Mouse (Mus musculus) hindbrain, embryonic 11.5 days (tissue): ENCODE data around the gene Icam2. TPM values are rescaled to one million over a fixed set of nuclear protein-coding genes. Genes with fewer than 3 reads are reported as not detected.
A peak's percentile ranks its signal among the peaks of the same experiment; 100 is the strongest.

Experiments used
- ATAC-seq: fragments of 200-750 bp; cut with Nextera tagmentation; 2 replicates; pipeline ENCODE4 v1.8.0; 2017; ENCODE audit warnings: mild to moderate bottlenecking, moderate TSS enrichment, moderate library complexity; ENCODE audit not compliant: low FRiP score
- DNase-seq: peaks from one replicate; pipeline ENCODE4 v3.0.0-alpha.2; 2015; ENCODE audit warnings: low spot score
- H3K27ac ChIP-seq: fragments of 300-500 bp; sonication (generic); 2 replicates; pipeline ENCODE4 v1.5.1; 2014; ENCODE audit warnings: mild to moderate bottlenecking, low read depth, low read length
- H3K27me3 ChIP-seq: fragments of 300-500 bp; sonication (generic); 2 replicates; pipeline ENCODE4 v1.6.1; 2014; ENCODE audit warnings: mild to moderate bottlenecking, low read length, moderate library complexity, mixed read lengths; ENCODE audit not compliant: control insufficient read depth, insufficient read depth
- H3K36me3 ChIP-seq: fragments of 300-500 bp; sonication (generic); 2 replicates; pipeline ENCODE4 v1.6.1; 2014; ENCODE audit warnings: mild to moderate bottlenecking, low read length, moderate library complexity, mixed read lengths; ENCODE audit not compliant: control insufficient read depth, insufficient read depth
- H3K4me1 ChIP-seq: fragments of 300-500 bp; sonication (generic); replicated peaks from 2 replicates; pipeline ENCODE4 v1.6.1; 2014; ENCODE audit warnings: low read length, mixed read lengths; ENCODE audit not compliant: control insufficient read depth, insufficient read depth
- H3K4me2 ChIP-seq: fragments of 300-500 bp; sonication (generic); replicated peaks from 2 replicates; pipeline ENCODE4 v1.6.1; 2014; ENCODE audit warnings: mild to moderate bottlenecking, low read depth, low read length
- H3K4me3 ChIP-seq: fragments of 300-500 bp; sonication (generic); 2 replicates; pipeline ENCODE4 v1.5.1; 2014; ENCODE audit warnings: low read depth, low read length
- H3K9ac ChIP-seq: fragments of 300-500 bp; sonication (generic); 2 replicates; pipeline ENCODE4 v1.6.1; 2014; ENCODE audit warnings: low read depth, low read length
- H3K9me3 ChIP-seq: fragments of 300-500 bp; sonication (generic); 2 replicates; pipeline ENCODE4 v1.6.1; 2016; ENCODE audit warnings: low read length; ENCODE audit not compliant: control insufficient read depth
- WGBS: fragments of 180-500 bp; shearing (Covaris S2); extraction: QIAGEN DNeasy Blood & Tissue Kit; methylation state at CpG from one replicate; pipeline ENCODE4 v1.1.7; 2014; 5-methylcytosine and 5-hydroxymethylcytosine counted together
- polyA plus RNA-seq: library from polyadenylated mRNA; unstranded; fragments of >200 nt; fragmentation: Nextera tagmentation; extraction: Ambion mirVana; gene quantifications from 2 replicates; pipeline ENCODE4 v1.2.1, GENCODE M21; 2014

The Icam2 gene
- polyA plus RNA-seq, 1 experiment from 2014 or later = 19.1 TPM

GRCm38 (mm10) chr11:106365366-106365765 is 22.5 kb downstream of the Icam2 start, which contains the start of gene Prr29:
Prr29 (plus strand) TSS chr11:106365472.
- DNase-seq (no peak), ATAC-seq (no peak)
- Histone ChIP-seq H3K4me3 (no peak within 1 kb of the TSS), H3K4me2 (peak within 1 kb of the TSS; percentile 28; the same call in 1 of the 2 replicates), H3K27ac (no peak within 1 kb of the TSS), H3K9me3 (no peaks in the 10 kb centered on the region), H3K4me1 (peaks cover 6% of the 10 kb centered on the region; the same call in 1 of the 2 replicates), H3K27me3 (no peaks in the 10 kb centered on the region), H3K36me3 (no peaks in the 10 kb centered on the region), H3K9ac (peak within 1 kb of the TSS; percentile 15; the same call in 1 of the 2 replicates)
- 56% methylated on average over 10 of the region's 10 CpGs for WGBS

- no peak overlapping the region for H3K4me3 ChIP-seq
- ATAC-seq = no peak
- peak; percentile 27 for DNase-seq
- no peak overlapping the region for H3K27ac ChIP-seq
- no peaks in the 10 kb centered on the region for H3K27me3 ChIP-seq
- peak overlapping the region; percentile 15; the same call in 1 of the 2 replicates for H3K9ac ChIP-seq
- H3K4me1 ChIP-seq = peaks cover 6% of the 10 kb centered on the region; the same call in 1 of the 2 replicates
- H3K9me3 ChIP-seq = no peaks in the 10 kb centered on the region
- WGBS = 6% methylated on average over 11 of the region's 11 CpGs
- peak overlapping the region; percentile 28; the same call in 1 of the 2 replicates for H3K4me2 ChIP-seq
- no peaks in the 10 kb centered on the region for H3K36me3 ChIP-seq
Observed at GRCm38 (mm10) chr11:106364712-106365111, 23.2 kb downstream of the Icam2 start.

- H3K27me3 ChIP-seq = no peaks in the 10 kb centered on the region
- no peaks in the 10 kb centered on the region for H3K9me3 ChIP-seq
- no peak overlapping the region for H3K27ac ChIP-seq
- H3K9ac ChIP-seq = no peak overlapping the region
- no peaks in the 10 kb centered on the region for H3K4me1 ChIP-seq
- no peak overlapping the region for H3K4me2 ChIP-seq
- no peak overlapping the region for H3K4me3 ChIP-seq
- no peak for ATAC-seq
- 26% methylated on average over 5 of the region's 5 CpGs for WGBS
- no peaks in the 10 kb centered on the region for H3K36me3 ChIP-seq
- peak; percentile 57 for DNase-seq
Observed at GRCm38 (mm10) chr11:106359350-106359749, 28.5 kb downstream of the Icam2 start.

GRCm38 (mm10) chr11:106355382-106356128 is 32.3 kb downstream of the Icam2 start:
- DNase-seq = no peak

GRCm38 (mm10) chr11:106354181-106354580 is 33.7 kb downstream of the Icam2 start:
- H3K9me3 ChIP-seq = no peaks in the 10 kb centered on the region
- H3K4me1 ChIP-seq = no peaks in the 10 kb centered on the region
- H3K4me2 ChIP-seq = no peak overlapping the region
- no peak for ATAC-seq
- H3K27me3 ChIP-seq = no peaks in the 10 kb centered on the region
- no peak for DNase-seq
- 81% methylated on average over 1 of the region's 1 CpGs for WGBS
- no peak overlapping the region for H3K9ac ChIP-seq
- no peak overlapping the region for H3K27ac ChIP-seq
- H3K36me3 ChIP-seq = no peaks in the 10 kb centered on the region
- no peak overlapping the region for H3K4me3 ChIP-seq

More at GRCm38 (mm10) chr11:106355382-106356128, 32.3 kb downstream of the Icam2 start:
- no peak overlapping the region for H3K9ac ChIP-seq
- H3K4me1 ChIP-seq = no peaks in the 10 kb centered on the region
- H3K27ac ChIP-seq = no peak overlapping the region
- H3K4me3 ChIP-seq = no peak overlapping the region
- H3K27me3 ChIP-seq = no peaks in the 10 kb centered on the region
- H3K4me2 ChIP-seq = no peak overlapping the region
- H3K36me3 ChIP-seq = no peaks in the 10 kb centered on the region
- no peaks in the 10 kb centered on the region for H3K9me3 ChIP-seq
- ATAC-seq = no peak
- 71% methylated on average over 19 of the region's 19 CpGs for WGBS

GRCm38 (mm10) chr11:106353188-106353587 is 34.7 kb downstream of the Icam2 start, which contains the start of gene Scn4a:
Scn4a (minus strand) TSS chr11:106353288.
- Histone ChIP-seq H3K36me3 (no peaks in the 10 kb centered on the region), H3K4me2 (no peak within 1 kb of the TSS), H3K9ac (no peak within 1 kb of the TSS), H3K9me3 (no peaks in the 10 kb centered on the region), H3K27me3 (no peaks in the 10 kb centered on the region), H3K4me3 (no peak within 1 kb of the TSS), H3K27ac (no peak within 1 kb of the TSS), H3K4me1 (no peaks in the 10 kb centered on the region)
- 93% methylated on average over 12 of the region's 12 CpGs for WGBS
- ATAC-seq (no peak), DNase-seq (no peak)

GRCm38 (mm10) chr11:106351941-106352340 is 35.9 kb downstream of the Icam2 start:
- no peaks in the 10 kb centered on the region for H3K4me1 ChIP-seq
- no peak for DNase-seq
- WGBS = 82% methylated on average over 4 of the region's 4 CpGs

GRCm38 (mm10) chr11:106351253-106351652 is 36.6 kb downstream of the Icam2 start:
- DNase-seq = no peak
- no peak overlapping the region for H3K9ac ChIP-seq
- no peaks in the 10 kb centered on the region for H3K4me1 ChIP-seq
- WGBS = 66% methylated on average over 3 of the region's 3 CpGs
- no peak overlapping the region for H3K4me3 ChIP-seq
- no peaks in the 10 kb centered on the region for H3K36me3 ChIP-seq
- no peak overlapping the region for H3K4me2 ChIP-seq
- H3K9me3 ChIP-seq = no peaks in the 10 kb centered on the region
- no peaks in the 10 kb centered on the region for H3K27me3 ChIP-seq
- H3K27ac ChIP-seq = no peak overlapping the region
- ATAC-seq = no peak

More at GRCm38 (mm10) chr11:106351941-106352340, 35.9 kb downstream of the Icam2 start:
- Histone ChIP-seq H3K27me3 (no peaks in the 10 kb centered on the region), H3K27ac (no peak overlapping the region), H3K4me2 (no peak overlapping the region), H3K9ac (no peak overlapping the region), H3K4me3 (no peak overlapping the region), H3K36me3 (no peaks in the 10 kb centered on the region), H3K9me3 (no peaks in the 10 kb centered on the region)
- no peak for ATAC-seq

- Histone ChIP-seq H3K9ac (no peak overlapping the region), H3K4me1 (no peaks in the 10 kb centered on the region), H3K27me3 (no peaks in the 10 kb centered on the region), H3K27ac (no peak overlapping the region), H3K36me3 (no peaks in the 10 kb centered on the region), H3K4me2 (no peak overlapping the region), H3K9me3 (no peaks in the 10 kb centered on the region), H3K4me3 (no peak overlapping the region)
- WGBS = 62% methylated on average over 5 of the region's 5 CpGs
- no peak for ATAC-seq
- DNase-seq = no peak
Observed at GRCm38 (mm10) chr11:106350853-106351252, 37.0 kb downstream of the Icam2 start.
